Mouse (Mus musculus): ENCODE results near the gene Dnm3. TPM values are rescaled to one million over a fixed set of nuclear protein-coding genes. Genes with fewer than 3 reads are reported as not detected.
A peak's percentile ranks its signal among the peaks of the same experiment; 100 is the strongest.

Gene Dnm3
- polyA plus RNA-seq, 1 experiment from 2014 or later: 94.2 TPM

DNA sequence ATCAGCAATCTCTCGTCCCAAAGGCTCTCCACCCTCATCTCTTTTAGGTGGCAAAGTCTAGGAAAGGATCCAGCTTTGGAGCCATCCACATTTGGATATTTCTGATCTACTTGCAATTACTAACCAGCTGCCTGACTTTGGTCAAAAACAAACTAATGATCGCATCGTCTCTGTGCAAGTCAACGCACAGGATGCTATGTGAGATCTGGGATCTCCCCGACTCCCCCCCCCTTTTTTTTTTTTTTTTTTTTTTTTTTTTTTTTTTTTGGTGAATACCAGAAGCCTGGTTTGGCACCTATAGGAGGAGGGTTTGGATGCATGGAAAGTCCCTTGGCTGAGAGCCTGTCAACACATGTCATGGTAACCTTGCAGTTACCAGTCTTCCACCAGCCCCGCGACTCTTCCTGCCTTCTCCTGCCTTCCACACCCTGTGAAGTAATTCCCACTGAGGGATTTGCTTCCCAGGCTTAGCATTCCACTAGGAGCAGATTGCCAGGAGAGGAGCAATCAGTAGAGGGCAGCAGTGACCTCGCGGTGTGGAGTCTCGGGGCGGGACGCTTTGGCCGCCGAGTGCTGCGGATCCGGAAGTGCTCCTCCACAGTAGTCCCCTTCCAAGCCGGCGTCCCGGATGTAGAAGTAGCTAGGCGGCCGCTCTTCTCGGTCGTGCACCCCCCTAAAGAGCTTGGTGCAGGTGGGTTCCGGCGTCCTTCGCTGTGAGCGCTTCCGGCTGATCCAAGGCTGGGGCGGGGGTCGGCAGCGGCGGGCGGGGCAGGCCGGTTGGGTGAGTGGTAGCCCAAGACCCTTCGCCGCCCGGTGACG lies 509.0 kb downstream of the Dnm3 start, which contains the start of gene Pigc:
TSS of gene Pigc (plus strand) at position 598 of the 819 bp plus-strand sequence.
- H3K9ac ChIP-seq (replicated peaks; ENCODE audit: low read depth, low read length): peak within 1 kb of the TSS; percentile 69
- H3K9me3 ChIP-seq (ENCODE audit: control insufficient read depth, low read length): no peaks in the 10 kb centered on the region

DNA sequence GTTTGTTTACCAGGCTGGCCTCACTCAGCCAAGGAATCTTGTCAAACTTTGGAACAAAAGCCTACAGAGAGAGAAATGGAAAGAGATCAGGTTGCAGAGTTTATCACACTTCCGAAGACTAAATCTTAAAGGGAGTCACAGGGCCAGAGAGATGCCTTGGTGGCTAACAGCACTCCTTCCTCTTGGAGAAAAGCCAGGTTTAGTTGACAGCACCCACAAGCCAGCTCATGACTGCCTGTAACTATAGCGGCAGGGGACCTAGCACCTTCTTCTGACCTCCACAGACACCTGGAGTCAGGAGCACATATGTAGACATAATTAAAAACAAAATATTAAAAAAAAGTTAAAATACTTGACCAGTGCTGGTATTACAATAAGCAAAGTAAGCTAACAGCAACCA lies 509.9 kb downstream of the Dnm3 start:
- Histone ChIP-seq H3K9me3 (ENCODE audit: control insufficient read depth, low read length) (no peaks in the 10 kb centered on the region), H3K4me1 (ENCODE audit: control insufficient read depth, insufficient read depth, low read length) (peaks cover 10% of the 10 kb centered on the region), H3K4me2 (ENCODE audit: low read depth, low read length) (no peak overlapping the region), H3K4me3 (ENCODE audit: low read depth, low read length) (no peak overlapping the region), H3K9ac (replicated peaks; ENCODE audit: low read depth, low read length) (no peak overlapping the region), H3K27me3 (ENCODE audit: control insufficient read depth, insufficient read depth, low read length) (no peaks in the 10 kb centered on the region), H3K27ac (ENCODE audit: low read depth, low read length) (no peak overlapping the region), H3K36me3 (ENCODE audit: control insufficient read depth, insufficient read depth, low read length) (no peaks in the 10 kb centered on the region)
- no peak for ATAC-seq (ENCODE audit: low read depth)
- 91% methylated on average over 2 of the region's 2 CpGs for WGBS

More for the DNA sequence above, 509.0 kb downstream of the Dnm3 start, which contains the start of gene Pigc:
- 4% methylated on average over 38 of the region's 38 CpGs for WGBS
- Histone ChIP-seq H3K36me3 (ENCODE audit: control insufficient read depth, insufficient read depth, low read length) (no peaks in the 10 kb centered on the region), H3K4me3 (ENCODE audit: low read depth, low read length) (peak within 1 kb of the TSS; percentile 60), H3K27ac (ENCODE audit: low read depth, low read length) (peak within 1 kb of the TSS; percentile 74), H3K4me2 (ENCODE audit: low read depth, low read length) (peak within 1 kb of the TSS; percentile 73), H3K4me1 (ENCODE audit: control insufficient read depth, insufficient read depth, low read length) (peaks cover 10% of the 10 kb centered on the region), H3K27me3 (ENCODE audit: control insufficient read depth, insufficient read depth, low read length) (no peaks in the 10 kb centered on the region)
- ATAC-seq (ENCODE audit: low read depth): peak; percentile 99

DNA sequence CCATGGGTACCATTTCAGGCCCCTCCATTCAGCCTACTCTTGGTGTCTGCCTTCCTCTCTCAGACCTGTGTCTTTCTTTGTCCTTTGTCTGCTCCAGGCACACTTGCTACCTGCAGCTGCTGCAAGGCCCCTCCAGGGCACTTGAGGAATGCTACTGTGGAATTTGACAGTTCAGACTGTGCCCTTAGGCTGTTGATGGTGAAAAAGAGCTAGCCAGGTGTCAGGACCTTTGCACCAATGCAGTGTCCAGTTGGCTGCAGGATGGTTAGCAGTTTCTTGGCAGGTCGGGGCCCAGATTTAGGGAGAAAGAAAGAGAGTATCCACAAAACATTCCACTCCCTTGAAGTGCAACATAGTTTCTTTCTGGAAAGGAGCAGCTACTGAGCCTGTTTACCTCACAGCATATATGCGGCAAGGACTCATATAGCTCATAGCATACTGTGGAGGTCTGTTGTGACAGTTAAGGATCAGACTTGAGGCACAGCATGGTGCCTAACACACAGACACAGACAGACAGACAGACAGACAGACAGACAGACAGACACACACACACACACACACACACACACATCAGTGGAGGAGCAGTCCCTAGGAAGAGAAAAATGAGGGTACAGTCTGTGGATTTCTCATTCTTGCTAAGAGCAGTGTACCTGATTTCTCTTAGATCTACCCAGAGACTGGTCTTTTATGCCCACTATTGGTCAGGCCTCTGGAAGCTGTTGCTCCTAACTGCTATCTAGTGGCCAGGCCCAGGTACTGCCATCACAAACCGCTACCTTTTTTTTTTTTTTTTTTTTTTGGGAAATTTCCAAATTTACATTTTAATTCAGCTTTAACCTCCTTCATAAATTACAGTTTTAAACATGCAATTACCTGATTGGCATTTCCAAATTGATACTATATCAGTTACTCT lies 515.1 kb downstream of the Dnm3 start:
- WGBS: 59% methylated on average over 3 of the region's 3 CpGs
- no peak overlapping the region for H3K4me3 ChIP-seq (ENCODE audit: low read depth, low read length)
- ATAC-seq (ENCODE audit: low read depth): peak; percentile 84

DNA sequence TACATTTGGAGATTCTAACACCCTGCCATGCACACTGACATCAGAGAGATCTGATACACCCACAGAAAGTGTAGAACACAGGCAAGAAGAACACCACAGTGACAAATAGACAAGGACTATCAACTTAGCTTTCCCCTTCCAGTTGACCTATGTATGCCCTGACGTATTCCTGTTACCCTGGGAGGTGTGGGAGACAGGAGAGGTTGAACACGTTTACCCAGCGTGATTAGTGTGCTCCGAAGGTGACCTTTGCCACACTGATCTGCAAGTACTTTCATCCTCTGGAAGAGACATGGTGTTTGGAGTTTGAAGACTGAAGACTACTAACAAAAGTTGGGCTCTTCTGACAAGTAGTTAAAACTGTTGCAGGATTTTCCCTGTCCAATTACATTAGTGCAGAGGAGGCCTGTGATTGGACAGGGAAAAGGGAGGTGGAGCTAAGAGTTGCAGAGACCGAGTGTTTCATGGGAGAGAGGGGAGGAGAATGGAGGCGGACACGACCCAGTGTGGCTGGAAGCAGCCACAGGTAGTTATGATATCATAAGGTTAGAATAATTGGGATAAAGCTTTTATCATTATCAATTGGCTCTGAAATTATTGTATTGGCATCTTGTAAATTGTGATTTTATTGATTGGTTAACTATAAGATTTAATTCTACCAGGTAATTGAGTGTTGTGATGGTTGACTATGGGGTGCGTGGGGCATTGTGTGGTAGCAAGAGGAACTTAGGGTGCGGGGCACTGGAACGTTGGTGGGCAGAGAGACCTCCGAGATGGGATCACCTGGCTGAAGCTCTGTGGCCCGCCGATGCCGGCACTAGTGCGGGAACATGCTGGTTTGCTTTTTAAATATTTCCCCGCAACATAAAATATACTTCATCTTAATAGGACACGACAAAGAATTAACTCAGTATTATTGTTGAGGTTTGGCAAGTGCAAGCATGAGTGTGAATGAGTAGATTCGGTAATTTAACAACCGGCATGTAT lies 519.6 kb downstream of the Dnm3 start:
- no peak overlapping the region for H3K4me2 ChIP-seq (ENCODE audit: low read depth, low read length)
- H3K9ac ChIP-seq (replicated peaks; ENCODE audit: low read depth, low read length): no peak overlapping the region
- 86% methylated on average over 19 of the region's 19 CpGs for WGBS
- no peaks in the 10 kb centered on the region for H3K36me3 ChIP-seq (ENCODE audit: control insufficient read depth, insufficient read depth, low read length)
- ATAC-seq (ENCODE audit: low read depth): no peak
- no peak overlapping the region for H3K4me3 ChIP-seq (ENCODE audit: low read depth, low read length)
- no peaks in the 10 kb centered on the region for H3K4me1 ChIP-seq (ENCODE audit: control insufficient read depth, insufficient read depth, low read length)
- H3K27me3 ChIP-seq (ENCODE audit: control insufficient read depth, insufficient read depth, low read length): no peaks in the 10 kb centered on the region
- H3K9me3 ChIP-seq (ENCODE audit: control insufficient read depth, low read length): no peaks in the 10 kb centered on the region
- no peak overlapping the region for H3K27ac ChIP-seq (ENCODE audit: low read depth, low read length)

More for the DNA sequence above, 515.1 kb downstream of the Dnm3 start:
- Histone ChIP-seq H3K36me3 (ENCODE audit: control insufficient read depth, insufficient read depth, low read length) (no peaks in the 10 kb centered on the region), H3K27ac (ENCODE audit: low read depth, low read length) (no peak overlapping the region), H3K27me3 (ENCODE audit: control insufficient read depth, insufficient read depth, low read length) (no peaks in the 10 kb centered on the region), H3K4me2 (ENCODE audit: low read depth, low read length) (no peak overlapping the region), H3K9me3 (ENCODE audit: control insufficient read depth, low read length) (no peaks in the 10 kb centered on the region), H3K9ac (replicated peaks; ENCODE audit: low read depth, low read length) (no peak overlapping the region), H3K4me1 (ENCODE audit: control insufficient read depth, insufficient read depth, low read length) (no peaks in the 10 kb centered on the region)

DNA sequence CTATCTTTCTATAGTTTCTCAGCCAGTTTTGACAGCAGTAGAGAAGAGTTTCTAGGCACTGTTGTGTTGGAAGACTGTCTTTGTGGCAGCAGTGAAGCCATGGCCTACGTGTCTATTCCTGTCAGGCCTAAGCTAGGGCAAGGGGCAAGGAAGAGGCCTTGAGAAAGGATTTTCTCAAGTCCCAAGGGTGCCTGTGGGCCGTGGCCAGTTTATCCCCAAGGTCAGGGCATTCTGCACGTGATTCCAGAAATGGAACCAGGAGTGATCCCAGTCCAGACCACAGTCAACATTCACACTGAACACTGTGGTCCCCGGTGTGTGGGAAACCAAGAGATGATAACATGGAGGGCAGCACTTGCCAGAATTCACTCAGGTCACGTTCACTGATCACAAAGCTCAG lies 522.0 kb downstream of the Dnm3 start:
- no peaks in the 10 kb centered on the region for H3K4me1 ChIP-seq (ENCODE audit: control insufficient read depth, insufficient read depth, low read length)
- no peaks in the 10 kb centered on the region for H3K9me3 ChIP-seq (ENCODE audit: control insufficient read depth, low read length)
- no peak overlapping the region for H3K4me3 ChIP-seq (ENCODE audit: low read depth, low read length)
- H3K27me3 ChIP-seq (ENCODE audit: control insufficient read depth, insufficient read depth, low read length): no peaks in the 10 kb centered on the region
- no peaks in the 10 kb centered on the region for H3K36me3 ChIP-seq (ENCODE audit: control insufficient read depth, insufficient read depth, low read length)
- no peak overlapping the region for H3K9ac ChIP-seq (replicated peaks; ENCODE audit: low read depth, low read length)
- ATAC-seq (ENCODE audit: low read depth): no peak
- no peak overlapping the region for H3K27ac ChIP-seq (ENCODE audit: low read depth, low read length)
- no peak overlapping the region for H3K4me2 ChIP-seq (ENCODE audit: low read depth, low read length)
- 71% methylated on average over 5 of the region's 5 CpGs for WGBS

DNA sequence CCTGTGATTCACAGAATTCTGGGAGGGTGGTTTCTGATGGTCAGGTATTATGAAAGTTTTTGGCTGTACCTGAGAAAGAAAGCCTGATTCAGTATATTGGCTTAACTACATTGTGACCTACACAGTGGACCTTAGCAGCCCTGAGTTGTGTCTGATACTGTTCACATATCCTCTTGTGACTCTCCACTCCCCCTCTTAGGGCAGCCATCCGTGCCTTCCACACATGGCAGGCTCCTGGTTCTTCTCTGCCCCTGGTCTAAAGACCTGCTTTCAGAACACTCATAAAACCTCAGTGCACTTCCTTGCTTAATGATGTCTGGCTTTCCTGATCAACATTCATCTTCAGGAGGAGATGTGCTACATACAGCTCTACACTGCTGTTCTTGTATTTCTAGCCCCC lies 525.2 kb downstream of the Dnm3 start:
- ATAC-seq (ENCODE audit: low read depth): no peak
- 44% methylated on average over 1 of the region's 1 CpGs for WGBS
- no peaks in the 10 kb centered on the region for H3K36me3 ChIP-seq (ENCODE audit: control insufficient read depth, insufficient read depth, low read length)
- no peaks in the 10 kb centered on the region for H3K27me3 ChIP-seq (ENCODE audit: control insufficient read depth, insufficient read depth, low read length)
- H3K4me1 ChIP-seq (ENCODE audit: control insufficient read depth, insufficient read depth, low read length): no peaks in the 10 kb centered on the region
- no peak overlapping the region for H3K4me3 ChIP-seq (ENCODE audit: low read depth, low read length)
- no peak overlapping the region for H3K9ac ChIP-seq (replicated peaks; ENCODE audit: low read depth, low read length)
- no peak overlapping the region for H3K27ac ChIP-seq (ENCODE audit: low read depth, low read length)
- H3K9me3 ChIP-seq (ENCODE audit: control insufficient read depth, low read length): no peaks in the 10 kb centered on the region
- H3K4me2 ChIP-seq (ENCODE audit: low read depth, low read length): no peak overlapping the region

DNA sequence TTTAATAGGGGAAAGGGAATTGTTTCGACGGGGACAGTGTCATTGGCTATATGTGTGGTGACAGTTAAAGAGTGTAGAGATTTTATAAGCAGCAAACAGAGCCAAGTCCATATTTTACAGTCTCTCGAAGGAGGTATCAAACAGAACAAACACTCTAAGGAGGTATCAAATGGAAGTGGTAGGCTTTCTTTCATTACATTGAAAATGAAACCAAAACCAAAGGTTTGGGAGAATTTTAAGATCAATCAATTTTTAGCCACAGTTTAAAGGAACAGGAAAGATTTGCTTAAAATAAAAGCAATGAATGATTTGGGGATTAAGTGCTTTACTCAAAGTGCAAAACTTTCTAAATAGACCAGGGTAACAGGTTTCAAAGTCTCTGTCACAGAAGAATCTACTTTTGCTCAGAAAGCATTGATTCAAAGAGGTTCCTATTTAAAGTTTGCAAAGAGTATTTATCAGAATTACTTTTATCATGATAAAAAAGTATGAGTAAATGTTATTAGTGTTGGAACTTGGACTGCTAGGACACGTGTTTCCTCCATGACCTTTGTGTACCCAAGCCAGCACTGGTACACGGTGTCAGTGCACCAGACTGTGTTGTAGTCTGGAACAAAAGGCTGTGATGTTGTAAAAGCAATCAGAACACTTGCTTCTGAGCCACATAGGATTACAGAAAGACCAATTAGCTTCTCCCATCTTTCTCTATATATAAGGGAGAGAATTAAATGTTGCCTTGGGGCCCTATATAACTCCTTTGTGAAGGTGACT lies 526.6 kb downstream of the Dnm3 start:
- H3K4me3 ChIP-seq (ENCODE audit: low read depth, low read length): no peak overlapping the region
- no peak overlapping the region for H3K27ac ChIP-seq (ENCODE audit: low read depth, low read length)
- no peak for ATAC-seq (ENCODE audit: low read depth)
- no peaks in the 10 kb centered on the region for H3K27me3 ChIP-seq (ENCODE audit: control insufficient read depth, insufficient read depth, low read length)
- no peaks in the 10 kb centered on the region for H3K4me1 ChIP-seq (ENCODE audit: control insufficient read depth, insufficient read depth, low read length)
- WGBS: 76% methylated on average over 5 of the region's 5 CpGs
- H3K9ac ChIP-seq (replicated peaks; ENCODE audit: low read depth, low read length): no peak overlapping the region
- H3K36me3 ChIP-seq (ENCODE audit: control insufficient read depth, insufficient read depth, low read length): no peaks in the 10 kb centered on the region
- H3K4me2 ChIP-seq (ENCODE audit: low read depth, low read length): no peak overlapping the region
- H3K9me3 ChIP-seq (ENCODE audit: control insufficient read depth, low read length): no peaks in the 10 kb centered on the region

DNA sequence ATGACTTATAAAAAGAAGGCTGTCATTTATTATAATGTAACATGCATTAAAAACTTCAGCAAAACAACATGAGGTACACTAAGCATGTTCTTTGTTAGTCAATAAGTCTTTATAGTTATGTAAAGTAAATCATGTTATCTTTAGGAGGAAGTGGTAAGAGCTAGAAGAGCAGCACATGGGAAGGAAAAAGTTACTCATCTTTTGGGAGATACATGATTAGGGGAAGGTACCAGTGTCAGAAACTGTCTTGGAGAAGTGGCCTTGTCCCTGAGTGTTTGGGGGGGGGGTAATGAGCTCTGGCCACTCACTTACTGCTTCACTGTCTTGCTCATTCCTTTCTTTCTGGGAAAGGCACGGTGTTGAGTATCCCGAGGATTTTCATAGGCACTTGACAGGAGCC lies 535.8 kb downstream of the Dnm3 start:
- no peaks in the 10 kb centered on the region for H3K36me3 ChIP-seq (ENCODE audit: control insufficient read depth, insufficient read depth, low read length)
- 86% methylated on average over 2 of the region's 2 CpGs for WGBS
- no peaks in the 10 kb centered on the region for H3K9me3 ChIP-seq (ENCODE audit: control insufficient read depth, low read length)
- ATAC-seq (ENCODE audit: low read depth): no peak
- H3K4me3 ChIP-seq (ENCODE audit: low read depth, low read length): no peak overlapping the region
- no peak overlapping the region for H3K9ac ChIP-seq (replicated peaks; ENCODE audit: low read depth, low read length)
- H3K4me2 ChIP-seq (ENCODE audit: low read depth, low read length): no peak overlapping the region
- H3K27me3 ChIP-seq (ENCODE audit: control insufficient read depth, insufficient read depth, low read length): no peaks in the 10 kb centered on the region
- no peak overlapping the region for H3K27ac ChIP-seq (ENCODE audit: low read depth, low read length)
- H3K4me1 ChIP-seq (ENCODE audit: control insufficient read depth, insufficient read depth, low read length): no peaks in the 10 kb centered on the region
